ENCODE assay signal across 10 mouse cellular contexts in genomic region chr3:61409683-61410082, GRCm38 (mm10). TPM values are rescaled to one million over a fixed set of nuclear protein-coding genes. Genes with fewer than 3 reads are reported as not detected.
A peak's percentile ranks its signal among the peaks of the same experiment; 100 is the strongest.
DNase-seq lines count a peak whose midpoint lies in the region; ATAC-seq and TF ChIP-seq lines count a peak whose summit lies in the region.
"Had no signal": no experiment of that assay in that cellular context is flagged by ENCODE, and none has a peak within 500 bp of the region (broad histone marks: within the 10 kb centered on the region; RNA-seq: fewer than 3 reads in every experiment).

No protein-coding gene starts in this region.

- no peak overlapping the region for H3K4me3 ChIP-seq in bone marrow, adult 2 months (replicated peaks; ENCODE audit: control insufficient read depth, low read depth, low read length)

- no peak for TF ChIP-seq POLR2A in bone marrow, adult 2 months (IDR thresholded peaks at IDR 0.05; ENCODE audit: borderline replicate concordance, control insufficient read depth, low read depth, low read length)

- peak overlapping the region; percentile 78 for H3K27ac ChIP-seq in bone marrow, adult 2 months (ENCODE audit: control insufficient read depth, insufficient read depth, low read depth, low read length, poor library complexity)

- ATAC-seq in megakaryocyte, adult 5-6 weeks (ENCODE audit: poor library complexity, severe bottlenecking) = peak; percentile 86
- no peak for ATAC-seq in erythroid progenitor cell, adult 5-6 weeks (replicated peaks; ENCODE audit: low FRiP score, poor library complexity, severe bottlenecking)
- ATAC-seq: forebrain, embryonic 14.5 days had no signal

- intact Hi-C loops in heart, postnatal 36 days (cut with DNase I) = no loop called here
- intact Hi-C loops in left cerebral cortex, postnatal 14 days (cut with DNase I) = no loop called here

- peaks cover 2% of the 10 kb centered on the region for H3K4me1 ChIP-seq in bone marrow, adult 2 months (ENCODE audit: control insufficient read depth, insufficient read depth, low read length)

- TF ChIP-seq CTCF in bone marrow, adult 2 months (IDR thresholded peaks at IDR 0.05; ENCODE audit: control insufficient read depth, insufficient read depth, low read length) = no peak

- peak; percentile 31 to 37 for DNase-seq in B cell, adult 2 months
- DNase-seq in heart, postnatal 36 days = peak; percentile 6 to 22
- no peak for DNase-seq in left cerebral cortex, postnatal 14 days (ENCODE audit: low spot score in 2 of 2)
- no peak for DNase-seq in left cerebral cortex, adult 18-20 months (ENCODE audit: low spot score in 2 of 2)
- no peak for DNase-seq in adrenal gland, postnatal 25 days

- WGBS in bone marrow, adult 2 months = 3% methylated on average over 6 of the region's 6 CpGs

RNA-seq across cellular contexts. Expression of gene B430305J03Rik, which starts 43.9 kb away (rescaled TPM):
- not detected in 2 replicates for polyA plus RNA-seq in bone marrow, adult 2 months (2011; ENCODE audit: insufficient read depth, insufficient read length, low replicate concordance, missing spikeins)
- under 1 TPM in 1 of 2 experiments, not detected in 1; 0.05 TPM for total RNA-seq in heart, postnatal 36 days (2021)
- total RNA-seq in megakaryocyte, adult 5-6 weeks (2015) = 0.25 and 0.62 TPM in 2 replicates
- total RNA-seq in megakaryocyte, adult 5-6 weeks (2017) = 0.28 and 0.95 TPM in 2 replicates
- total RNA-seq in left cerebral cortex, postnatal 14 days (2021) = 1 to 10 TPM; 1.8 to 2.4 TPM
- 1 to 10 TPM; 3.0 TPM for total RNA-seq in left cerebral cortex, adult 18-20 months (2021)
- not detected in 2 replicates for total RNA-seq in erythroid progenitor cell, adult 5-6 weeks (2015; ENCODE audit: low replicate concordance)
- 0.08 TPM in 1 of 2 replicates, not detected in the other for total RNA-seq in erythroid progenitor cell, adult 5-6 weeks (2017; ENCODE audit: low replicate concordance)
- total RNA-seq in adrenal gland, postnatal 25 days (2021) = 0.09 TPM in 1 of 2 replicates, not detected in the other
- polyA plus RNA-seq: forebrain, embryonic 14.5 days; lung, embryonic 16.5 days had no signal

RNA-seq across cellular contexts. Expression of gene Rap2b, which starts 48.2 kb away (rescaled TPM):
- 3.6 and 6.8 TPM in 2 replicates for polyA plus RNA-seq in bone marrow, adult 2 months (2011; ENCODE audit: insufficient read depth, insufficient read length, low replicate concordance, missing spikeins)
- total RNA-seq in heart, postnatal 36 days (2021) = 1 to 10 TPM; 3.2 to 3.4 TPM
- total RNA-seq in megakaryocyte, adult 5-6 weeks (2015) = 10.8 and 11.4 TPM in 2 replicates
- 15.0 and 19.4 TPM in 2 replicates for total RNA-seq in megakaryocyte, adult 5-6 weeks (2017)
- total RNA-seq in left cerebral cortex, postnatal 14 days (2021) = 10 to 100 TPM; 44.9 to 46.9 TPM
- 10 to 100 TPM; 32.7 to 35.4 TPM for total RNA-seq in left cerebral cortex, adult 18-20 months (2021)
- total RNA-seq in erythroid progenitor cell, adult 5-6 weeks (2015; ENCODE audit: low replicate concordance) = 1.4 and 1.7 TPM in 2 replicates
- 1.4 and 1.9 TPM in 2 replicates for total RNA-seq in erythroid progenitor cell, adult 5-6 weeks (2017; ENCODE audit: low replicate concordance)
- 4.4 and 5.8 TPM in 2 replicates for total RNA-seq in adrenal gland, postnatal 25 days (2021)

Comparison
In these comparisons a context has a peak if more than half of its experiments do, and no peak if none do; other contexts are left out.
1. DNase-seq: peak in B cell, adult 2 months (2 of 2) and heart, postnatal 36 days (2 of 2); none in left cerebral cortex, postnatal 14 days (0 of 2), left cerebral cortex, adult 18-20 months (0 of 2) and adrenal gland, postnatal 25 days (single experiment).